Mouse (Mus musculus) layer of hippocampus, postnatal 10 days (tissue): ENCODE data around the gene Pus10. TPM values are rescaled to one million over a fixed set of nuclear protein-coding genes. Genes with fewer than 3 reads are reported as not detected.

Experiments used
- DNase-seq, 2 experiments: peaks; one replicate each; pipeline ENCODE4 v3.0.0; 2021; ENCODE audit warnings: low spot score in 2 of 2
- total RNA-seq, 2 experiments: library from RNA; stranded (reverse); gene quantifications; 2 replicates each; pipeline ENCODE4 v1.2.3; 2021

Gene Pus10
- total RNA-seq, 2 experiments from 2014 or later: 13.7 to 21.0 TPM

DNA sequence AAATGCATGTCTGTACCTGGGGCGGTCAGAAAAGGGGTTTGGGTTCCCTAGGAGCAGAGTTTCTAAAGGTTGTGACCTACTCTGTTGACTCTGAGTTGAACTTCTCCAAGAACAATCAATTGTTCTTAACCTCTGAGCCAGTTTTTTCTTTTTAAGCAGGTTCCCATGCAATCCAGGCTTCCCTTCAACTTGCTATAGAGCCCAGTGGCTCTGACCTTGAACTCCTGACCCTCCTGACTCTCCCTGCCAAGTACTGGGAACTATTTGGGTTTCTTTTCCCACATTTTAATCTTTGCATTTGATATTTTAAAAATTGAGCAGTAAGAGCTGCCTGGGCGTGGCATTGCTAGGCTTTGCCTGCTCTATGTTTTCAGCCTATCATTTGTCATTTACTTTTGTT is 27.8 kb downstream of the Pus10 start:
- no peak for DNase-seq

DNA sequence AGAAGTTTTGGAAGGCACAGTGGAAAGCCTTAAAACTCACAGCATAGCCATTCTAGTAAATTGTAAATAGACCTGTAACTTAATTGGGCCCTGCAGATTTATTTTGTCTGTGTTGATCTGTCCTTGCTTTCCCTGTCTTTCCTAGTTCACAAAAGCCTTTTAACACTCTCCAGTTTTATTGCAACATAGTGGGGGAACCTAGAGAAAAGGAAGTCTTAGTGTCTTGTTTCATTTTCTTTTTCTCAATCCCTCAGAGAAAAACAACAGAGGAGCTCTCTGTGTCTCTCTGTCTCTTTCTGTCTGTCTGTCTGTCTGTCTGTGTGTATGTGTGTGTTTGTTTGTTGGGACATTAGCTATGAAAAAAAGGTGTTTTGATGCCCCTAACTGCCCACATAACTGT is 30.4 kb downstream of the Pus10 start:
- no peak for DNase-seq

- no peak for DNase-seq
Measured at GRCm38 (mm10) chr11:23698526-23698925, 33.1 kb downstream of the Pus10 start.

- no peak for DNase-seq
Measured at GRCm38 (mm10) chr11:23699414-23700095, 34.1 kb downstream of the Pus10 start.

GRCm38 (mm10) chr11:23701831-23702230 is 36.4 kb downstream of the Pus10 start:
- DNase-seq: no peak

GRCm38 (mm10) chr11:23704604-23705294 is 39.3 kb downstream of the Pus10 start:
- DNase-seq: no peak

DNA sequence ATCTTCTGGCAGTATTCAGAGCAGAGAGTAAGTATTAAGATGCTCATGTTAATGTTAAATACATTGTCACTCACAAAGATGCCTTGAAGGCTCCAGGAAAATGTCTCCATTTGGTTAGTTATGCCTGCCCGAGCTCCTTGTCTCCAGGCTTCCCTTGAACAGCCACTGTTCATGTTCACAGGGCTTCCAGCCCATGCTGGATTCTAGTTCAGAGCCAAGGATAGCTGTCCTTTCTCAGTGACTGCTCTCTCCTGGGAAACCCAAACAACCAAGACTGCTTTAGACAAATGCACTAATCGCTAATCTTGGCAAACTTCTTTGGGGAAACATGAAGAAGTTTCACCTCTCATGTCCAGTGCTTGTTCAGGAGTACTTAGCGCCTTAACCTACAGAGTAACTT is 46.8 kb downstream of the Pus10 start:
- DNase-seq: no peak

- DNase-seq: no peak
Measured at GRCm38 (mm10) chr11:23718856-23719255, 53.4 kb downstream of the Pus10 start.

GRCm38 (mm10) chr11:23719825-23720224 is 54.4 kb downstream of the Pus10 start:
- DNase-seq: no peak

DNA sequence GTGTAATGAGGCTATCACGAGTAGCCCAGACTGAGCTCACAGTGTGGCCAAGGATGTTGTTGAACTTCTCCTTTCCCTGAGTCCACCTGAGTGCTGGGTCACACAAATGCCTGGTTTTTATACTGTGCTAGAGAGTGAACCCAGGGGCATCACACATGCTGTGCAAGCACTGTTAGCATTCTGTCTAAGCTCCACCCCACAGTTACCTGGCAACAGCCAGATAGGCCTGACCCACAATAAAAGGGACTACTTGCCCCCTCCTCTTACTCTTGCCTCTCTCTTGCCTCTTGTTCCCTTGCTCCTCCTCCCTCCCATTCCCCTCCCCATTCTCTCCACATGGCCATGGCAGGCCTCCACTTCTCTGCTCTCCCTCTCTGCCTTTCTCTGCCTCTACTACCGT is 56.9 kb downstream of the Pus10 start:
- DNase-seq: no peak

DNA sequence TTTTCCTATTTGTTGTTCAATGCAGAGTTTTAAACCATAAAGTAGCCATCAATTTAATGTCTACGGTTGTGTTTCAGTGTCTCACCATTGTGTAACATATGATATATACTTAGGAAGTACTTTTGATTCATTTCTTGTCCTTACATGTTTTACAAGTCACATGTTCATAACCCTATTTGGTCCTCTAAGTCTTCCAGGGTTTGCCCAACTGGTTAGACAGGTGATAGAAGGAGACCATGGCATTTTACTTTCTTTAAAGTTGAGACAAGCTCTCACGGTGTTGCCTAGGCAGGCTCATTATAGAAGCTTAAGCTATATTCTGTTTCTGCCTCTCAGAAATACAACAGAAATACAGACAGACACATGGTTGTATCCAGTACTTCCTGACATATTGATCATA is 60.4 kb downstream of the Pus10 start:
- DNase-seq: no peak

DNA sequence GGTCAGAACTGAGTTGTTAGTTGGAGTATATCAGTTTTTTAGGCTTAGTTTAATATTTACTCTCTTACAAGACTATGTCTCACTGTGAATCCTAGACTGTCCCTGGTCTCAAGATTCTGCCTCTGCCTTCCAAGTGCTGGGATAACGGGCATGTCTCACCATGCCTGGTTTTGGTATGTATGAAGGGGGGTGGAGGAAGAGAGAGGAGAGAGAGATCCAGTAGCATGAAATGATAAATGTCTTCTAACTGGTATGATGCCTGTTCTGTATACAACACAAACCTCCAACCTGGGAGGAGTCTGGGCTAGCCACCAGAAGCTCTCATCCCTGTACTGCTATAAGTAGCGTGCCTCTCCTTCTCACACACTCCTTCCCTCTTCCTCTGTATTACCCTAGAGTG is 61.0 kb downstream of the Pus10 start:
- no peak for DNase-seq

DNA sequence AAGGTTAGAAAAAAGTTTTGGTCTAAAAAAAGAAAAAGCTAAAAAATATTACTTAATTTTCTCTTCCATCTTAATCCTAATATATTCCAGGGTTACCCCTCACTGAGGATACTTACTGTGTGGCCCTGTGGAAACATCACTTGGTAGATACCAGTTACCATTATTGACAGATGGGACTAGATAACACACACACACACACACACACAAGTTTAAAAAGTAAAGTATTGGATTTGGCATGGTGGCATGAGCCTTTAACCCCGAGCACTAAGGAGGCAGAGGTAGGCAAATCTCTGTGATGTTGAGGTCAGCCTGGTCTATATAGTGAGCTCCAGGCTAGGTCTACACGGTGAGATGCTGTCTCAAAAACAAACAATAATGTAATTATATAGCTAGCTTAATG is 62.7 kb downstream of the Pus10 start:
- DNase-seq: no peak

DNA sequence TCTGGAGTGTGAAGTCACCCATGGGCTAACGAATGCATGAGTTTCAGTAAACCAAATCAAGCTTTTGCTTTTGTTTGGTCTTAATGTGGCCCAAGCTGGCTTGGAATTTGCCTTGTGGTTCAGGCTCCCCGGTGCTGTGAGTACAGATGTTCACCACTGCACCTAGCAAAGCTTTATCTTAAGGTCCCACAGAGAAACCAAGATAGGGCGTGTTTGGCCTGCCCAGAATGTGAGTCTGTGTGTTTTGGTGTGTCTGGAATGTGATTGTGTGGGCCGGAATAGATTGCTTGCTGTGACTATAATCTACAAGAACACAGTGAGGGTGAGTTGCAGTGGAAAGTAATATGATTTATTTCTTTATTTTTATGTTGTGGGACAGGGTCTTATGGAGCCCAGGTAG is 64.6 kb downstream of the Pus10 start:
- DNase-seq: no peak

DNA sequence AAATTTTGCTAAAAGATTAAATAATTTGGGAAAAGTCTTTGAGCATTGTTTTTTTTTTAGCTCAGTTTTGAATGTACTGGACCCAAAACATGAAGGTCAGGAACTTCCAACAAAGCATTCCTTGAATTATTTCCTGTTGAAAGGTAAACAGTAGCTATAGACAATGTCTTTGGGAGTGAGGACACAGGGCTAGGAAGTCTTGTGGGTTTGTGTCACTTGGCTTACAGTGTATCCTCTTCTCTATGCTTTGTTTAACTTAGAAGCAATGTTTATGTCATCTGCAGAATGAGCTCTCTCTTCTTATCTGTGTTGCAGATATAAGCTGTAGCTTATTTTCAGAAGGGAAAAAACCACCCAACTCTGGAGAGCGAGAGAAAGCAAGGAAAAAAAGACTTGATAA is 67.4 kb downstream of the Pus10 start:
- no peak for DNase-seq

- no peak for DNase-seq
Measured at GRCm38 (mm10) chr11:23734749-23735286, 69.3 kb downstream of the Pus10 start.

- DNase-seq: no peak
Measured at GRCm38 (mm10) chr11:23735820-23736470, 70.5 kb downstream of the Pus10 start.

- no peak for DNase-seq
Measured at GRCm38 (mm10) chr11:23740895-23741294, 75.4 kb downstream of the Pus10 start.

DNA sequence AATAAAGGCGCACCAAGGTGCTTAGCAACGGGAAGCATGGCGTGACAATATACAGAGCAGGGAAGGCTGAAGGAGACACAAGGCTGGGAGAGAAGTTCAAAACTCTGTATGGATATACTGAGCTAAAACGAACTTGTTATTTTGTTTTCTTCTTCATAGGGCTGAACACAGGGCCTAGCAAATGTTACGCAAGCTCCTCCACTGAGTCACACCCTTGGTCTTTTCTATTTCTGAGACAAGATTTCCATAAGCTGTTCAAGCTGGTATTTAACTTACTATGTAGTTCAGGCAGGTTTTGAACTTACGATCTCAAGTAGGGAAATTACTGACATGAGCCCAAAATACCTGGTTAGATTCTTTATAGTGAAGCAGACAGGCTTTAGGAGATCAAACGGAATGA is 75.9 kb downstream of the Pus10 start:
- no peak for DNase-seq

DNA sequence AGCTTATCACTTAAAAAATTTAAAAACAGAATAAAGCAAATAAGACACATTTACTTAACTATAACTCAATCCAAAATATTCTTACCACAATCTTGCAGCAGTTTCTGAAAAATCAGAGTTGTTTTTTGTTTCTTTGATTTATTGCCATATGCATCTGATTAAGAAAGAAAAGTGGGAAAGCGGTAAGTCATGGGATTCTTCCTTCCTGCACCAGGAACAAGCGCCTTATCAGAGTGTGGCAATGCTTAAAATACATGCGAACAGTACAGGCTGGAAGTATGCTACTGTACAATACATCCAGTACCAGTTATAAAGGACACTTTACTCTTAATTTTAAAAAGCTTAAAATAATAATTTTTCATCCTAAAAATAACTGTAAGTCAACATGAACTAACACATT is 78.9 kb downstream of the Pus10 start:
- no peak for DNase-seq

DNA sequence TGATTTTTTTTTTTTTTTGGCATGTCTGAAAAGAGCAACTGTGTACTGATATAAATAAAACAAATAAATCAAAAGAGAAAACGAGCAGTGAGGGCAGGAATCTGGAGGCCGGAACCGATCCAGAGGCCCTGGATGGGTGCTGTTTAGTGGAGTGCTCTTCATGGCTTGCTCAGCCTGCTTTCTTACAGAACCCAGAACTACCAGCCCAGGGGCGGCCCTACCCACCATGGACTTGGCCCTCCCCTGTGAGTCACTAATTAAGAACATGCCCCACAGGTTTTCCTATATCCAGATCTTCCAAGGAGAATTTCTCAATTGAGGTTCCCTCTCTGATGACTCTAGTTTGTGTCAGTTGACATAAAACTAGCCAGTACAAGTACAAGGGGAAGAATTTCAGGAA is 80.6 kb downstream of the Pus10 start:
- DNase-seq: no peak

GRCm38 (mm10) chr11:23753136-23753710 is 87.7 kb downstream of the Pus10 start:
- no peak for DNase-seq
